Mouse (Mus musculus) MEL-GATA-1-ER (cell line): ENCODE data around the gene Dnah7c.
"Not testable (repeated sequence)": the region's sequence is repeated elsewhere in the genome, so short reads cannot be mapped to it uniquely, and the experiment has no call there.

ENCODE experiments used
- DNase-seq: peaks from one replicate; pipeline ENCODE4 v3.0.0-alpha.2; 2012; ENCODE audit warnings: low read depth; ENCODE audit errors: extremely low read depth

The Dnah7c gene

DNA sequence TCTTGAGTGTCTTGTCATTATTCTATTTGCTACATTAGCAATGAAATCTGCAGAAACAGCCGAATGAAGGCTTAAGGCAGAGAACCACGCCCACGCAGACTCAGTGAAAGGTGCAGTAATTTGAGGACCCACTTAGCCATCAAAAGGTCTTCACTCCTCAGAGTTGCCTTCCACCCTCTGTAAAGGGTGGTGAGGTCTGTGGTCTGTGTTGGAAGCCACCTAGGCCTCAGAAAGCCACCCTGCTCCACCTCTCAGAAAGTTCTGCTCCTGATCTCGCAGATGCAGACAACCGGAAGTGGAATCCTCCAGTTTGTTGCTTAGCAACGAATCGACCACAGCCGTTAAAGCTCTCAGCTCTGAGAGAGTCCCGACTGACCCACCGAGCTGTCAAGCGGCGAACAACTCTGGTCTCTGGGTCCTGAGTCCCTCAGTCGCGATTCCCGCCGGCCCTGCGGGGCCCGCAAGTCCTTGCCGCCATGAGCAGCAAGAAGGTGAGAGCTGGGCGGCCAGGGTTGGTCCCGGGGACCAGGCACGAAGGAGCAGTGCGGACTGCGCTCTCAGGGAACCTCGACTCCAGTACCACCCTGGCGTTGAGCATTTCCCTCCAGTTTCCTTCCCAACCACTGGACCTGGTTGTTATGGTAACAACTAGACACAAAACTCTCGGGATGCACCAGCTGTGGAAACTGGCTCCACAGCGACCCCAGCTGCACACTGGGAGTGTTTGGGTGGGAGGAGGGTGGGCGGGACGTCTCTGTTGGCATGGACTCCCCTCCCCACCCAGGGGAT lies at the start of gene Dnah7c:
TSS of gene Dnah7c (plus strand) at position 456 of the 789 bp plus-strand sequence.
- no peak for DNase-seq

DNA sequence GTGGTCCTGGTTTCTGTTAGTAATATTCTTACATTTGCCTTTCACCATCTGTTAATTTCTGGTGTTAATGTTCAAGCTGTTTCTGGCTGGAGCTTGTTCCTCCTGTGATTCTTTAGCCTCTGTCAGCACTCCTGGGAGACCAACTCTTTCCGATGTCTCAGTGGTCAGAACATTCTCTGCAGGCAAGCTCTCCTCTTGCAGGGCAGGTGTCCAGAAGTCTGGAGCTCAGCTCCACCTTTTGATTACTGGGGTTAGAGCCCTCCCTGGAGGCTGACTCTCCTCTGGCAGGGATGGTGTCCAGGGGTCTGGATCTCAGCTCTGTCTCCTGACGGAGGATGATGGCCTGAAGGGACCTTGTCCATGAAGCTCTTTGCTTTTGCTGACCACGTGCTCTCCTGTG lies 44.8 kb upstream of the Dnah7c start:
- DNase-seq, result not testable (repeated sequence)

GRCm38 (mm10) chr1:46394681-46395297 lies 30.6 kb upstream of the Dnah7c start:
- DNase-seq, result not testable (repeated sequence)

DNA sequence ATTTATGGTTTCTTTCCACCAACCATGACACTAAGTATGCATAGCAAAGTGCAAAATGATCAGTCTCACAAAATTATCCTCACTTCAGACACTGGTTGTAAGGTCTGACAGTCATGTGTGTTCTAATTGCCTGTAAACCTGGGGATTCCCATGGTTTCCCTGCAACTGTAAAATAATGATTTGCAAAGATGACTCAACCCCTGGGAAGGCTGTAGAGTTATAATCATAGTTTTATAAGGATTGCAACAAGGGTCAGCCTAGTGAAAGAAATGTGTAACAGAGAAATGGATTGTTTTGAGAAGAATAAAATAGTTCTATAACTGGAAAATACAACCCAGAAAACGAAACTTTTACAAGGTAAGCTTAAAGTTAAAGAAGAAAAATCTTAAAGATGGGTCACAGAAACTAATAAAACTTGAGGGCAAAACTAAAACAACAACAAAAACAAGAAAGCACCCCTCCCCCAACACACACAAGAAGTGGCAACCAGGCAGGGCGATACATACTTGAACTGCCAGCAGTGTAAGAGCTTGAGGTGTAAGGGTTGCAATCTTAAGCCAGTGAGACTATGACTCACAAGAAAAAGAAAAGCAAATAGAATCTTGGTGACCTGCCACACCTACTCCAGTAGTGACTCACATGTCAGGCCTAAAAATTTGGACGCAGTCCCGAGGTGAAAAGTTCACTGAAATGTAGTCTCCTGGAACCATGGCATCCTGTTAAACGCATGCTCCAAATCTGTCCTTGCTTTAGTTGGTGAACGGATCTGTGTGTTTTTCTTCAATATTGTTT lies 16.9 kb upstream of the Dnah7c start:
- DNase-seq, result no peak

GRCm38 (mm10) chr1:46414798-46415197 lies 10.6 kb upstream of the Dnah7c start:
- peak; percentile 59 for DNase-seq

- not testable (repeated sequence) for DNase-seq
Measured at GRCm38 (mm10) chr1:46416946-46417345, 8.4 kb upstream of the Dnah7c start.

DNA sequence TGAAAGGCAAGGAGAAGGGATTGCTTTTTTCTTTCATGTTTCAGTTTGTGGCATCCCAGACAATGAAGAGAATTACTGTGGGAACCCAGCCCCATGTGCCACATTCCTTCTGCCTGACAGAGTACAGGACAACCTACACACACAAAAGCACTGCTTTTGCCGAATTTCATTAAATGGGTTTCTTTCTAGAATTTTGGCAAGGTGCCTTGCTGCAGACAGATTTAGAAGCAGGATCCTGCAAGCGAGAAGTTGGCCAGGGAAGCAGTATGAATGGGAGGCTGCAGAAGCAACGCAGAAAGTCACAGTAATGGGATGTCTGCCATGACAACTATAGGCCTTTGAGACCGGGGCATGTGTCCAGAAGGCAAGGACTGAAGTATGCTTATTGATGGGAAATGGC lies 6.4 kb upstream of the Dnah7c start:
- not testable (repeated sequence) for DNase-seq

DNA sequence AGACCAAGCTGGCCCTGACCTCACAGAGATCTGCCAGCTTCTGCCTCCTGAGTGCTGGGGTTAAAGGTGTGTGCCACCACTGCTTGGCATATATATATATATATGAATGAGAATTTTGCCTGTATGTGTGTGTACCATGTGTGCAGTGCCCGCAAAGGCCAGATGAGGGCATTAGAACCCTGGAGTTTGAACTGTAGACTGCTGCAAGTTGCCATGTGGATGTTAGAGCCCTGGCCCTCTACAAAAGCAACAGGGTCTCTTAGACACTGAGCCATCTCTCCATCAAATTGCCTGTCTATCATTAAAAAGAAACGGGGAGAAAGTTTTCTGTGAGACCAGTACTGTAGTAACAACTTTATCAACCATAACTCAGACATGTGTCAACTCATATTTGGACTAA lies 3.0 kb downstream of the Dnah7c start:
- no peak for DNase-seq

DNA sequence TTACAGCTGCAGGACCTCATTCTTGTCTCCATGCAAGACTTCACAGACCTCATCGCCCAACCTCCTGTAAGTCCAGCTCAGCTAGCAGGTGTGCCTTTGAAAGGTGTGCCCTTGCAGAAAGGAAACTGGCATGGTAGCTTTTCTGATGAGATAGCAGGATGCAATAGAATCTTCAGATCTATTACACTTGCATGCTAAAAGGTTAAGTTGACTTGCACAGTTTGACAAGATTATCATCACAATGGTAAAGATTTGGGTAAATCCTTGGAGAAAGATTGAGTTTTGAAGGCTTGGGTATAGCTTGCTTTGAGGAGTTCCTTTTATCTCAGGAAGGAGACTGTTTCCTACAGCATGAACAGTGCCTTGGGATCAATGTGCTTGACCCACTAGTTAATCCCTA lies 89.3 kb downstream of the Dnah7c start:
- DNase-seq, result not testable (repeated sequence)

DNA sequence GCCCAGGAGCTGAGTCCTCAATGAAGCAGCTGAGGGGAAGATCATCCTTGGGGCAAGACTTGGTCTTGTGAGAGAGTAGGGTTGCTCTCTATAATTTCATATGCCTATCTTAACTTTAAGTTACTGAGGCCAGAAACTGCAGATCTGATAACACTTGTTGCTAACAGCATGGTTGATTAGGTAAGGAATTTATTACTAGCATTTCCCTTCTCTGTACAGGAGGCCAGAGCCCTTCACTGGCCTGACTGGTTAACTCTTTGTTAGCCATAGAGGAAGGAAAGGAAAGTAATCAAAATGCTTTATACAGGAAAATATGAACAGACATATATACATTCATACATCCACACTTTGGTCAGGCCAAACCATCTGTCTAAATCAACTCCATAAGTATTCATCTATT lies 95.6 kb downstream of the Dnah7c start:
- DNase-seq, result no peak

GRCm38 (mm10) chr1:46526537-46526936 lies 101.1 kb downstream of the Dnah7c start:
- DNase-seq, result not testable (repeated sequence)

GRCm38 (mm10) chr1:46544812-46545421 lies 119.5 kb downstream of the Dnah7c start:
- DNase-seq, result no peak

GRCm38 (mm10) chr1:46580385-46580784 lies 155.0 kb downstream of the Dnah7c start:
- DNase-seq, result no peak

GRCm38 (mm10) chr1:46593826-46594225 lies 168.4 kb downstream of the Dnah7c start:
- DNase-seq, result not testable (repeated sequence)

GRCm38 (mm10) chr1:46596343-46596742 lies 171.0 kb downstream of the Dnah7c start:
- not testable (repeated sequence) for DNase-seq

- DNase-seq, result no peak
Measured at GRCm38 (mm10) chr1:46620331-46620730, 194.9 kb downstream of the Dnah7c start.

DNA sequence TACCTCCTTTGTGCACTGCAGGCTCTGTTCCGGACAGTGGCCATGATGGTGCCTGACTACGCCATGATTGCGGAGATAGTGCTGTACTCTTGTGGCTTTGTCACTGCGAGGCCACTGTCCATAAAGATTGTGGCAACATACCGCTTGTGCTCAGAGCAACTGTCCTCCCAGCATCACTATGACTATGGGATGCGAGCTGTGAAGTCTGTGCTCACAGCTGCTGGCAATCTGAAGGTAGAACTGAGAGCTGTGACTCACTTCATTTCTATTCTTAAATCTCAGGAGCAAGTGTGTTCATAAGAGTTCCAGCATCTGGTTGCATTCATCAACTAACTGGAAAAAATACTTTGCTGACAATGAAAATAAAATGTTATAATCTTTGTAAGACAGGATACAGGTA lies 200.5 kb downstream of the Dnah7c start:
- not testable (repeated sequence) for DNase-seq

DNA sequence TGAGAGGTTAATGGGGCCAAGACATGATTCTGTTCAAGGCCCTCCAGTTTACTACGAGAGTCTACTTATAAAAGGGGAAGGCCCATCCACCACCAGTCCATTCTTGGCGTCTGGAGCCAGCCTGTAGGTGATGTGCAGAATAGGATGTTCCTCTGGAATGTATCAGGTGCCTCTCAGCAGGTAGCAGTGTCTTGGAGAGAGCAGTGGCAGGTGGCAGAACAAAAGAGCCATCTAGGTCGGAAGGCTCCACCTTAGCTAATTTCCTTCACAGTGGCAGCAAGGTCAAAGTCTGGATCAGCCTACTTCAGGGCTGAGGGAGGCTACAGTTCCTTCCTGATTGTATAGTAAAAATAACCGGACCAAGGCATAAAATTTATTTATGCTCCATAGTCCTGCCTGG lies 224.4 kb downstream of the Dnah7c start:
- DNase-seq, result not testable (repeated sequence)

DNA sequence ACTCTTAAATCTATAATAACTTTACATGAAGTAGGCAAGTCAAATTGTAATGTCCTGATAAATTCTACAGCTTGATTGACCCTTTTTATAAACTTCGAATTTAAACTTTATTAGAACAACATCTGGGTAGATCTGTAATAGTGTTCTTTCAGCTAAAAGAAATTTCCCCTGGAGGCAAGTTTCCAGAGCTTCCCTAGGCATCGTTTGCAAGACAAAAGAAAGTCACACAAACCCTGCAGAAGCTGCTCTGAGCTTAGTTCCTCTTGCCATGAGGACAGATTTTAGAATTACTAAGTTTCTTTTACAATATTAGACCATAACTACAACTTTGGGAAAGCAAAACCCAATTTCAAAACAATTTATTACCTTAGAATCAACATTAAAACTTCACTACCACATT lies 227.3 kb downstream of the Dnah7c start:
- not testable (repeated sequence) for DNase-seq

DNA sequence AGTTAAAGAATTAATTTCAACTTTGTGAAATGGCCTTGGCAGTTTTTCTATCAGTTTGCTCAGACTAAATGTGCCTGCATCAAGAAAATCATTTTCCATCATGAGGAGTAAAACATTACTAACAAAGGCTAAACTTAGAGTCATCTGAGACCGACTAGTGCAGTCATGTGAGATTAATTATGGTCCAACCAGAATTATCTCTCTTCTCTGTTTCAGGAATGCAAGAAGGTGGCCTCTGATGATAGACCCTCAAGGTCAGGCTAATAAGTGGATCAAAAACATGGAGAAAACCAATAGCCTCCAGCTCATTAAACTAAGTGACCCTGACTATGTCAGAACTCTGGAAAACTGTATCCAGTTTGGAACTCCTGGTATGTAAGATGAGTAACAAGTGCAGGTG lies 299.4 kb downstream of the Dnah7c start:
- DNase-seq, result not testable (repeated sequence)

GRCm38 (mm10) chr1:46725266-46725665 lies 299.9 kb downstream of the Dnah7c start:
- no peak for DNase-seq

DNA sequence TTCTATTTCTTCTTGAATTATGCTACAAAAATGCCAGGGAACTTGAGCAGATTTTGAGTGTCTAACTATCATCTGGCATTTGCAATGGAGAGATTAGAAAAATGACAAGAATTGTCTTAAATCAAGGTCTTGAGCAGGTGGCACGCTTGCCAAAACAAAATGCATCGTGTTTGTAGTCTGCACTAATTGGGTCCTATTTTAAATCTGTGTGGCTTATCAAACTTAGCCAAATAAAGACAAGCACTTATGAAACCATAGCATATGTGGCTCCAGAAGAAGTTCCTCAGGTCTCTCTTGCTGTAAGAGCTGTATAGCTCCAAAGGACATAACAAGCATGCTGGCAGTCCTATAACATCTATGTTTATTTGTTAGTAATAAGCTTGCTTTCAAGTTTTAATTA lies 300.3 kb downstream of the Dnah7c start:
- DNase-seq, result not testable (repeated sequence)
